Mouse (Mus musculus) kidney, postnatal 0 days (tissue): ENCODE results near the gene Dusp10. TPM values are rescaled to one million over a fixed set of nuclear protein-coding genes. Genes with fewer than 3 reads are reported as not detected.

Experiments used
- ATAC-seq: fragments of 200-750 bp; cut with Nextera tagmentation; replicated peaks from 2 replicates; pipeline ENCODE4 v1.8.0; 2017; ENCODE audit warnings: low read depth, moderate number of reproducible peaks, moderate TSS enrichment, moderate library complexity; ENCODE audit not compliant: low FRiP score
- DNase-seq: peaks from one replicate; pipeline ENCODE4 v3.0.0-alpha.2; 2016; ENCODE audit warnings: low spot score
- H3K27ac ChIP-seq: fragments of 300-500 bp; sonication (generic); 2 replicates; pipeline ENCODE4 v1.5.1; 2014; ENCODE audit warnings: mild to moderate bottlenecking
- H3K27me3 ChIP-seq: fragments of 300-500 bp; sonication (generic); 2 replicates; pipeline ENCODE4 v1.6.1; 2014; ENCODE audit warnings: low read length, mixed read lengths; ENCODE audit not compliant: insufficient read depth
- H3K36me3 ChIP-seq: fragments of 300-500 bp; sonication (generic); 2 replicates; pipeline ENCODE4 v1.6.1; 2014; ENCODE audit warnings: low read length, mixed read lengths; ENCODE audit not compliant: insufficient read depth
- H3K4me1 ChIP-seq: fragments of 300-500 bp; sonication (generic); replicated peaks from 2 replicates; pipeline ENCODE4 v1.6.1; 2014; ENCODE audit warnings: antibody characterized with exemption, low read length, mixed read lengths; ENCODE audit not compliant: insufficient read depth
- H3K4me2 ChIP-seq: fragments of 300-500 bp; sonication (generic); 2 replicates; pipeline ENCODE4 v1.6.1; 2014; ENCODE audit warnings: mild to moderate bottlenecking, low read length, moderate library complexity, mixed read lengths
- H3K4me3 ChIP-seq: fragments of 300-500 bp; sonication (generic); replicated peaks from 2 replicates; pipeline ENCODE4 v1.5.1; 2014; ENCODE audit warnings: low read depth, low read length
- H3K9ac ChIP-seq: fragments of 300-500 bp; sonication (generic); 2 replicates; pipeline ENCODE4 v1.6.1; 2014; ENCODE audit warnings: low read depth, low read length
- H3K9me3 ChIP-seq: fragments of 300-500 bp; sonication (generic); replicated peaks from 2 replicates; pipeline ENCODE4 v1.6.1; 2016; ENCODE audit warnings: low read length, inconsistent platforms, mixed read lengths
- CTCF ChIP-seq: IDR thresholded peaks from 2 replicates; pipeline ENCODE4 v1.5.1; 2016; ENCODE audit warnings: antibody characterized with exemption, low read depth, mild to moderate bottlenecking, moderate library complexity
- WGBS: fragments of 180-500 bp; shearing (Covaris S2); extraction: QIAGEN DNeasy Blood & Tissue Kit; methylation state at CpG from one replicate; pipeline ENCODE4 v1.1.7; 2014; 5-methylcytosine and 5-hydroxymethylcytosine counted together
- polyA plus RNA-seq: library from polyadenylated mRNA; unstranded; fragments of >200 nt; fragmentation: Nextera tagmentation; extraction: Ambion mirVana; gene quantifications from 2 replicates; pipeline ENCODE4 v1.2.1, GENCODE M21; 2015

Dusp10 gene
- polyA plus RNA-seq, 1 experiment from 2014 or later = 3.1 TPM

DNA sequence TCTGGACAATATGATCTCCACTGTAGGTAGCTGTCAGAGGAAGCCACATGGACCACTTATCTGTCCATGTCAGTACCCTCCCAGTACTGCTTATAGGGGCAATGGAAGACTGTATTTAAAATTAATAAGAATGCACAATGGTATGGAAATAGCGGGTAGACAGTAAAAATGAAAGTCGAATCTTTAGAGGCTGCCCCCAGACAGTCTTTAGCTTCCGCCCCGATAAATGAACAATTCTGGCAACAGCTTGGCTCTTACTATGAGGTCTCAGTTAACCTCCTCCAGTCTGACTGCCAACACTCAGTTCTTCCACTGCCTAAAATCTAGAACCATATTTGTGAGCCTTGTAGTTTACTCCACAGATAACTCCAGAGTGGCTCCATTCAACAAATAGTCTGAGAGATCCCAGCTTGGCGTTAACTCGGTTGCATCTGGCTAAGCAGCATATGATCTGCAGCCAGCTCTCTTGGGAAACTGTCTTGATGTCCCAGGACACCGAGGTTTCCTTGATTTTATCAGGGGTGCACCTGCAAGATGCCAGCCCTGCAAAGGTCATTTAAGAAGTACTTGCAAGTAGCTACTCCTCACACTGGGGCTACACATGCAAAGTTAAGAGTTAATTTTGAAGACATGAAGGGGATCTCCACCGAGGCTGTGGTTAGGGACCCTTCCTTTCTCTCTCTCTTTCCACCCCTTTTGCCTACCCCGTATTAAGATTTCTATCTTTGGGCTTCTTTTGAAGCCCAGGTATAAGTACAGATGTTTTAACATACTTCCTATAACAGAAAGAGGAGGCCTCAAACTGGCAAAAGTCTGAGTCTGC is 88.0 kb downstream of the Dusp10 start:
- no peak overlapping the region for H3K27ac ChIP-seq
- H3K27me3 ChIP-seq = no peaks in the 10 kb centered on the region
- TF ChIP-seq CTCF = no peak
- ATAC-seq (no peak), DNase-seq (no peak)
- H3K4me3 ChIP-seq = no peak overlapping the region
- H3K4me2 ChIP-seq = no peak overlapping the region
- no peak overlapping the region for H3K9ac ChIP-seq
- no peaks in the 10 kb centered on the region for H3K36me3 ChIP-seq
- no peaks in the 10 kb centered on the region for H3K4me1 ChIP-seq
- WGBS = 87% methylated on average over 9 of the region's 9 CpGs
- H3K9me3 ChIP-seq = no peaks in the 10 kb centered on the region

DNA sequence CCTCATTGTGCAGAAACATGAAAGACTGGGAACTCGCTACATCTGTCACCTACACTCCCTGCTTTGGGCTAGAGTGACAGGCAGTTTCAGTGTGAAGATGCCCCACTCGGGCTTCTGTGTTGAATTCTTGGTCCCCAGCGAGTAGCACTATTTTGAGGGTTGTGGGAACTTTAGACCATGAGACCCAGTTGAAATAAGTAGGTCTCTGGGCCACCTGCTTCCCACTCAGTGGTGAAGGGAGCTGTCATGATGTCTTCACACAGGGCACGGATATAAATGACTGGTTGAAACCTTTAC is 88.6 kb downstream of the Dusp10 start:
- 72% methylated on average over 4 of the region's 4 CpGs for WGBS
- H3K9ac ChIP-seq = no peak overlapping the region
- TF ChIP-seq CTCF = no peak
- no peaks in the 10 kb centered on the region for H3K4me1 ChIP-seq
- no peak for DNase-seq
- no peak for ATAC-seq
- H3K36me3 ChIP-seq = no peaks in the 10 kb centered on the region
- H3K4me2 ChIP-seq = no peak overlapping the region
- H3K9me3 ChIP-seq = no peaks in the 10 kb centered on the region
- H3K27me3 ChIP-seq = no peaks in the 10 kb centered on the region
- H3K27ac ChIP-seq = no peak overlapping the region
- H3K4me3 ChIP-seq = no peak overlapping the region

DNA sequence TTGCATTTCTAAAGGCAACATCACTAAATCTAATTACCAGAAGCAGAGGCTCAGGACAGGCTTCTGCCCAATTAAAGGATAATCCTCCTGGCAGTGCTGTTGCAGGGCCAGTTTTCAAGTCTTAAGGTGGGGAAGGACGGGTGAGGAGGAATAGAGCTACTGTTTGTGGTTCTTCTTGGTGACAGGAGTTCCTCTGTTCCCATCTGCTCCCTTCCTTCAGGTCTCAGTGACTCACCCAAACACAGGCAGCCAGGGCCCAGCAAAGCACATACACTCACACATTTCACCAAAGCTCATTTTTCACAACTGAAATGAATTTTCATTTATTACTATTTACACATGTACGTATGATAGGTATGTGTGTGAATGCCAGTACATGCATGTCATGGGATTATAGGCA is 93.7 kb downstream of the Dusp10 start:
- DNase-seq (no peak), ATAC-seq (no peak)
- TF ChIP-seq CTCF = no peak
- no peak overlapping the region for H3K4me2 ChIP-seq
- no peaks in the 10 kb centered on the region for H3K9me3 ChIP-seq
- H3K4me1 ChIP-seq = no peaks in the 10 kb centered on the region
- H3K4me3 ChIP-seq = no peak overlapping the region
- no peaks in the 10 kb centered on the region for H3K36me3 ChIP-seq
- H3K9ac ChIP-seq = no peak overlapping the region
- H3K27me3 ChIP-seq = no peaks in the 10 kb centered on the region
- H3K27ac ChIP-seq = no peak overlapping the region
- WGBS = 75% methylated on average over 2 of the region's 2 CpGs

DNA sequence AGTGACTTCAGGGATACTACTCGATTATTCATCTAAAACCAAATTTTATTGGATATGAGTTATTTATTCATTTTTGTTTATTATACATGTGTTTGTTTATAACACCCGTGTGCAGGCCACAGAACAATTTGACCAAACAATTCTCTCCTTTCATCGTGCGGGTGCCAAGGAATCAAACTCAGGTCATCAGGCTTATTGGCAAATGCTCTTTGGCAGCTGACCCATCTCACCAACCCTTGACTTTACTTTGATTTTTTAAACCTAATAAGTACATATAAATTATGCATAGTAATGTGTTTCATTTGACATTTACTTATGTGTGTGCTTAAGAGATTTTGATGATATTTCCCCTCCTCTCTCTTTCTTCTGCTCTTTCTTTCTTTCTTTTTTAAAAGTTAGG is 94.3 kb downstream of the Dusp10 start:
- no peak for DNase-seq
- no peak for ATAC-seq
- H3K27me3 ChIP-seq = no peaks in the 10 kb centered on the region
- no peaks in the 10 kb centered on the region for H3K36me3 ChIP-seq
- no peak overlapping the region for H3K4me3 ChIP-seq
- no peak overlapping the region for H3K9ac ChIP-seq
- H3K4me1 ChIP-seq = no peaks in the 10 kb centered on the region
- WGBS = 81% methylated on average over 4 of the region's 4 CpGs
- H3K27ac ChIP-seq = no peak overlapping the region
- H3K4me2 ChIP-seq = no peak overlapping the region
- no peaks in the 10 kb centered on the region for H3K9me3 ChIP-seq
- TF ChIP-seq CTCF = no peak

DNA sequence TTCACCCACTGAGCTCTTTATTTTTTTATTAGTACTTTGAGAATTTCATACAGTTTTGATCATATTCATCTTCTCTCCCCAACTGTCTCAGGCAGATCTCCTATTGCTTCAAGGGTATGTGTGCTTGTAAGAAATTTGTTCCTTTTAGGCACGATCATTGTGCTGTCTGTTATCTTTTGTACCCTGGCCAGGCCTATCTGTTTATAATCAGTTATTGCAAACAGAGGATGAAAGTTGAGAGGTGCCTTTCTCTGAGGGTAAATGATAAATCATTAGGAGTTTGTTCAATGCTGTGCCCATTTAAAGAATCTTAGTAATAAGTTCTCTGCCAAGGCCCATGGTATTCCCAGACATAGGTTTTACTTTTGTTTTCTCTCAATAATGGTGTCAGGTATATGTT is 95.2 kb downstream of the Dusp10 start:
- H3K27me3 ChIP-seq = no peaks in the 10 kb centered on the region
- H3K9ac ChIP-seq = no peak overlapping the region
- no peak for DNase-seq
- ATAC-seq = no peak
- H3K4me2 ChIP-seq = no peak overlapping the region
- H3K4me1 ChIP-seq = no peaks in the 10 kb centered on the region
- no peak overlapping the region for H3K4me3 ChIP-seq
- H3K9me3 ChIP-seq = no peaks in the 10 kb centered on the region
- no peaks in the 10 kb centered on the region for H3K36me3 ChIP-seq
- 78% methylated on average over 1 of the region's 1 CpGs for WGBS
- H3K27ac ChIP-seq = no peak overlapping the region
- no peak for TF ChIP-seq CTCF

DNA sequence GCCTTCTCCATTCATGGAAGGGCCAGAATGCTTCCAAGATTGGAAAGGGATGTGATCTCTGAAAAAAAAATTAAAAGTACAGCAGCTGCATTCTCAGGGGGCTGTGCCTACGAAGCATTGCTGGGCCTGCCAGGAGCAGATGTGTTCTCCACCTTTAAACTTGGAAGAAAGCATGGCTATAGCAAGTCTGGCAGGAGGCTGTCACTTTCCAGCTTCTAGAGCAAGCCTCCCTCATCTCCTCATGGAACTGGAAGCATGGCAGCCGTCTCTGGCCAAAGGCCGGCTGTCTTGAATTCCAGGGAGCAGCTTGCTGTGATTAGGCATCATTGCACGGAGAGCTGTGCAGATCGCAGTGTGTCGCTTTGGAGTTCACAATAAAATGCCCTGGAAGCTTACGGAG is 104.5 kb downstream of the Dusp10 start:
- H3K27ac ChIP-seq = no peak overlapping the region
- DNase-seq (no peak), ATAC-seq (no peak)
- no peaks in the 10 kb centered on the region for H3K27me3 ChIP-seq
- no peaks in the 10 kb centered on the region for H3K4me1 ChIP-seq
- H3K4me3 ChIP-seq = no peak overlapping the region
- 71% methylated on average over 7 of the region's 7 CpGs for WGBS
- no peak overlapping the region for H3K9ac ChIP-seq
- no peak for TF ChIP-seq CTCF
- no peak overlapping the region for H3K4me2 ChIP-seq
- no peaks in the 10 kb centered on the region for H3K9me3 ChIP-seq
- no peaks in the 10 kb centered on the region for H3K36me3 ChIP-seq

DNA sequence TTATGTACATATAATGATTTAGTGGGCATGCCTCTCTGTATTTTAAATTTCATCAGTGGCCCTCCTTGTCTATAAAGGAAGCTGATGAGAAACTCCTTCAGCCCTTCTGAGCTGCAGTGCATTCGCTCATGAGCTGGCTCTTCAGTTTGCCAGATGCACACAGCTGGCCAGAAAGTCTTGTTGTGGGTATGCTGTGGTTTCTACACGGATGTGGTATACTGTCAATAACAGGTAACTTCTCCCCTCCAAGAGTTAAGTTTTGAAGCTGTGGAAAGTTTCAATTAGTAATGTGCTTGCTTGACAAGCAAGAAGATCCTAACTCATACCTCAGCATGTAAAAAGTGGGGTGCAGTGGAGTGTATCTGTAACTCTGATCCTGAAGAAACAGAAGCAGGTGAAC is 104.9 kb downstream of the Dusp10 start:
- no peak for ATAC-seq
- H3K4me2 ChIP-seq = no peak overlapping the region
- no peaks in the 10 kb centered on the region for H3K9me3 ChIP-seq
- no peak overlapping the region for H3K4me3 ChIP-seq
- no peak overlapping the region for H3K9ac ChIP-seq
- no peak for DNase-seq
- no peak for TF ChIP-seq CTCF
- 71% methylated on average over 2 of the region's 2 CpGs for WGBS
- H3K27ac ChIP-seq = no peak overlapping the region
- H3K36me3 ChIP-seq = no peaks in the 10 kb centered on the region
- no peaks in the 10 kb centered on the region for H3K4me1 ChIP-seq
- no peaks in the 10 kb centered on the region for H3K27me3 ChIP-seq
